Mouse (Mus musculus) lung, embryonic 15.5 days (tissue): ENCODE measurements around the gene Dock3. TPM values are rescaled to one million over a fixed set of nuclear protein-coding genes. Genes with fewer than 3 reads are reported as not detected.
A peak's percentile ranks its signal among the peaks of the same experiment; 100 is the strongest.

Experiments
- ATAC-seq: fragments of 200-750 bp; cut with Nextera tagmentation; 2 replicates; pipeline ENCODE4 v1.8.0; 2017; ENCODE audit warnings: moderate number of reproducible peaks, borderline replicate concordance; ENCODE audit not compliant: low FRiP score, low TSS enrichment; ENCODE audit errors: extremely low read depth
- H3K27ac ChIP-seq: fragments of 300-500 bp; sonication (generic); 2 replicates; pipeline ENCODE4 v1.5.1; 2015; ENCODE audit warnings: moderate library complexity, mild to moderate bottlenecking, inconsistent platforms
- H3K27me3 ChIP-seq: fragments of 300-500 bp; sonication (generic); 2 replicates; pipeline ENCODE4 v1.6.1; 2015; ENCODE audit warnings: inconsistent platforms
- H3K36me3 ChIP-seq: fragments of 300-500 bp; sonication (generic); 2 replicates; pipeline ENCODE4 v1.6.1; 2015; ENCODE audit warnings: inconsistent platforms
- H3K4me1 ChIP-seq: fragments of 300-500 bp; sonication (generic); 2 replicates; pipeline ENCODE4 v1.6.1; 2015; ENCODE audit warnings: inconsistent platforms
- H3K4me2 ChIP-seq: fragments of 300-500 bp; sonication (generic); 2 replicates; pipeline ENCODE4 v1.6.1; 2015; ENCODE audit warnings: inconsistent platforms, mild to moderate bottlenecking, moderate library complexity
- H3K4me3 ChIP-seq: fragments of 300-500 bp; sonication (generic); 2 replicates; pipeline ENCODE4 v1.5.1; 2015; ENCODE audit warnings: mild to moderate bottlenecking, inconsistent platforms
- H3K9ac ChIP-seq: fragments of 300-500 bp; sonication (generic); 2 replicates; pipeline ENCODE4 v1.6.1; 2015; ENCODE audit warnings: inconsistent platforms
- H3K9me3 ChIP-seq: fragments of 300-500 bp; sonication (generic); 2 replicates; pipeline ENCODE4 v1.6.1; 2016; ENCODE audit warnings: inconsistent platforms
- WGBS: fragments of 180-500 bp; shearing (Covaris S2); methylation state at CpG from one replicate; pipeline ENCODE4 v1.1.7; 2015; 5-methylcytosine and 5-hydroxymethylcytosine counted together
- polyA plus RNA-seq: library from polyadenylated mRNA; unstranded; fragments of >200 nt; fragmentation: Nextera tagmentation; extraction: Ambion mirVana; gene quantifications from 2 replicates; pipeline ENCODE4 v1.2.1, GENCODE M21; 2015

The Dock3 gene
- polyA plus RNA-seq, 1 experiment from 2014 or later, result 0.27 TPM

DNA sequence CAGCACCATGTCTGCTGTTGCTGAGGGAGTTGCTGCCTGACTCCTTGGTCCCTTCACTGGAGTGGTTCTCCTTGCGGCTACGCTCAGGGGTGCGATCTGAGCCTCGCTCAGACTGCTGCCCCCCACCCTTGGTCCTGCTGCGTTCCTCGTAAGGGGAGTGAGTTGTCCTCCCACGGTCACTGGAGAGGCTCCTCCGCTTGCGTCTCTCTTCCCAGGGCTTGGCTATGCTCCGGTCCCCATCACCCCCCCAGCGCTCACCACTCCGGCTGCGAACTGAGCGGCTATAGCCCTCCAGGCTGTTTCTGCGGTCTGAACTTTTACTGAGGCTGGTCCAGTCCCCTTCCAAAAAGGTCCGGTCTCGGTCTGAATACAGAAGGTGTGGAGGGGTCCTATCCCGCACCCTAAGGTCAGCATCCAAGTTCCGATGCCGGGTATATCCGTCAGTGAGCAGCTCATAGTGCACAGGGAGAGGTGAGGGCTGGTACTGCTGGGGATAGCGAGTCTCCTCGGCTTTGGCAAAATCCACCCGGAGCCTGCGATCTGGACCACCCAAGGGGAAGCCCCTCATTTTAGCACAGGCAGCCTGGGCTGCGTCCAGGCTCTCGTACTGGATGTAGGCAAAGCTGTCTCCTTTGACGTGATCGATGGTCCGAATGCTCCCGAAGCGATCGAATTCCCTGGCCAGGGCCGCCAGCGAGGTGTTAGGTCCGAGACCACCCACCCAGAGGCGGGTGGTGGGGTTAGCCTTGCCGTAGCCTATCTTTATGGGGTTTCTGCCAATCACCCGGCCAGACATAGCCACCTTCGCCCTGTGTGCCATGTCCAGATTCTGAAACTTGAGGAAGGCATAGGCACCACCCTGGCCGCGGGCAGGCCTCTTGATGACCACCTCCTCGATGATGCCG is 346.5 kb downstream of the Dock3 start:
- no peak for ATAC-seq
- H3K9me3 ChIP-seq, result no peaks in the 10 kb centered on the region
- H3K9ac ChIP-seq, result peak overlapping the region; percentile 87
- H3K36me3 ChIP-seq, result peaks cover 51% of the 10 kb centered on the region
- peak overlapping the region; percentile 95 for H3K4me2 ChIP-seq
- no peaks in the 10 kb centered on the region for H3K27me3 ChIP-seq
- H3K27ac ChIP-seq, result no peak overlapping the region
- peak overlapping the region; percentile 77 for H3K4me3 ChIP-seq
- H3K4me1 ChIP-seq, result peaks cover 58% of the 10 kb centered on the region
- WGBS, result 6% methylated on average over 44 of the region's 44 CpGs

DNA sequence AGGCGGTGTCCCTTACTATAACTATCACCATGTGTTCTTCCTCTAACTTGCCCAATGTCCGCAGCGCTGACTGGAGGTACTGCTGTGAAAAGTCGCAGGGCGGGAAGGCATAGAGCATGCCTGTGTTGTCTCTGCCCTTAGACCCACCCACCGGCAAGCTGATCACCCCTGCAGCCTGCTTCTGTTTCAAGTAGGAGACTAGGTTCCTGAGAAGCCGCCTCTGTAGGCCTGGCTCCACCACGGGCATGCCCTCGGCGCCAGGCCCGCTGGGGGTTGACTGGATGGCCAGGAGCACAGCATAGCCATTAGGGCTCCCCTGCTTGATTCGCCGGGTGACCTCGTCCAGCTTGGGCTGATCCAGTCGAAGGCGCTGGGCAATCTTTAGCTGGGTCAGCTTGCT is 347.4 kb downstream of the Dock3 start:
- Histone ChIP-seq H3K4me1 (peaks cover 49% of the 10 kb centered on the region), H3K9me3 (no peaks in the 10 kb centered on the region), H3K9ac (peak overlapping the region; percentile 87; the same call in 1 of the 2 replicates), H3K27me3 (no peaks in the 10 kb centered on the region), H3K4me2 (peak overlapping the region; percentile 95), H3K27ac (no peak overlapping the region), H3K4me3 (peak overlapping the region; percentile 77), H3K36me3 (peaks cover 48% of the 10 kb centered on the region)
- ATAC-seq, result no peak
- WGBS, result 15% methylated on average over 16 of the region's 16 CpGs

DNA sequence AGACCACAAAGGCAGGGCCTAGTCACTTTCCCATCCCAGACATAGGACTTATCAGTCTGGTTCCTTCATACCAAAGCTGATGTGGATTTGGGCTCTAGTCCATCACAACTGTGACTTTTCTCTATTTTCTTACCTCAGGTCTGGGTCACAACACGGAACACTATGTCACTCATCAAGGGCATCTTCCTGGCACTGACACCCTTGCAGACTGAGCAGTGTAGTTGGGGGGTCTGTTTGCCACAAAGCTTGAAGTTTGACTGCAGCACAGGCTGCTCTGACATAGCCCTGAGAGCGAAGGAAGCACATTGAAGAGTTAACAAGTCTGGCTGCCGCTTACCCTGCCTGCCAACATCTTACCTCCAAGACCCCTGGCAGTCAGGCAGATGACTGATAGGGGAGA is 348.6 kb downstream of the Dock3 start:
- peak overlapping the region; percentile 95; the same call in 1 of the 2 replicates for H3K4me2 ChIP-seq
- H3K9ac ChIP-seq, result no peak overlapping the region
- H3K4me3 ChIP-seq, result no peak overlapping the region
- peaks cover 41% of the 10 kb centered on the region for H3K4me1 ChIP-seq
- no peak overlapping the region for H3K27ac ChIP-seq
- H3K36me3 ChIP-seq, result peaks cover 45% of the 10 kb centered on the region
- WGBS, result 67% methylated on average over 3 of the region's 3 CpGs
- no peaks in the 10 kb centered on the region for H3K9me3 ChIP-seq
- no peaks in the 10 kb centered on the region for H3K27me3 ChIP-seq
- ATAC-seq, result no peak

DNA sequence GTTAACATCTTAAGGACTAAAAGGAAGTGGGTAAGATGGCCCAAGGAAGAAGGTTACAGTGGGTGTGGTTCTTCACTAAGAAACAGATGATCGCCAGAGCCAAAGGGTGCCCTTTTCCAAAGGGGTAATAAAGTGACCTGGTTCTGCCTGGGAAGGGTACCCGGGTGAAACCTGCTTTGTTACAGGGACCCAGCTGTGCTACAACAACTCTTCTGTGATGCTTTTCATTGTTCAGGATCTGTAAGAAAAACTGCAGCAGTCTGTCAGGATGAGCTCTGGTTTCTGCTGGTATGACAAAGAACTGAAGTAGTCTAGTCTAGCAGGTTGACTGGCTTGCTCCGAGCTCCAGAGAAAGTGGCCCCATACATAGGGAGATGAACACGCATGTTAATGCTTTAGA is 349.5 kb downstream of the Dock3 start:
- no peaks in the 10 kb centered on the region for H3K27me3 ChIP-seq
- no peak overlapping the region for H3K4me2 ChIP-seq
- peaks cover 32% of the 10 kb centered on the region for H3K4me1 ChIP-seq
- H3K4me3 ChIP-seq, result no peak overlapping the region
- 67% methylated on average over 4 of the region's 4 CpGs for WGBS
- no peaks in the 10 kb centered on the region for H3K9me3 ChIP-seq
- no peak overlapping the region for H3K9ac ChIP-seq
- ATAC-seq, result no peak
- no peak overlapping the region for H3K27ac ChIP-seq
- peaks cover 48% of the 10 kb centered on the region for H3K36me3 ChIP-seq

DNA sequence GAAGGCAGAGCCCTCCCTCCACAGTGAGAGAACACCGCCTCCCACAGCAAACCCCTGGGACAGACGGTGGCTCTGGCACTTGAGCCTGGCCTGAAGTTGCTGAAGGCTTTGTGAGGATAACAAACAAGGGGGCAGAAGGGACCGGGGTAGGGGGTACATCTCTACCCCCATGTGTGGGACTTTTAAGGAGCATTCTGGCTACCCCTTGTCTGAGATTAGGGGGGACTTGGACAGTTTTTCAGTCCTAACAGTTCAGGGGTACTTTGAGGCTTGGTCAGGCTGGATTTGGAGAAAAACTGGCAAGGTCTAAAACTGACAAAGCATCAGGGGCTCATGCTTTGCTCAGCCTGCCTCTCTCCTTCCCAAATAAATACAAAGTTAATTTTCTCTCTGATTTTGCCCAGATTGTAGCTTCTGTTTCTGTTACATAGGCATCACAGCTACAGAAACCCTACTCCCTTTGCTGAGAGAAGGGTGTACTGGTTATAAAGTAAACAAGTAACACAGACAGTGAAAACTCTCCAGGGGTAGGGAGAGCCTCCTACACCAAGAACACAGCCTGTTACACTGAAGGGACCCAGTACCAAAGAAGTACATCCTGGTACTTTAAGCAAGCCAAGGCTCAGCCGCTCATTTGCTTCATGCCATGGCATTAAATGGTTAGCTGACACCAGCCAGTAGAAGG is 350.5 kb downstream of the Dock3 start:
- H3K9ac ChIP-seq, result no peak overlapping the region
- peaks cover 56% of the 10 kb centered on the region for H3K36me3 ChIP-seq
- no peak for ATAC-seq
- H3K4me3 ChIP-seq, result no peak overlapping the region
- H3K27me3 ChIP-seq, result no peaks in the 10 kb centered on the region
- H3K27ac ChIP-seq, result no peak overlapping the region
- H3K9me3 ChIP-seq, result no peaks in the 10 kb centered on the region
- WGBS, result 54% methylated on average over 4 of the region's 4 CpGs
- H3K4me1 ChIP-seq, result peaks cover 32% of the 10 kb centered on the region
- no peak overlapping the region for H3K4me2 ChIP-seq

DNA sequence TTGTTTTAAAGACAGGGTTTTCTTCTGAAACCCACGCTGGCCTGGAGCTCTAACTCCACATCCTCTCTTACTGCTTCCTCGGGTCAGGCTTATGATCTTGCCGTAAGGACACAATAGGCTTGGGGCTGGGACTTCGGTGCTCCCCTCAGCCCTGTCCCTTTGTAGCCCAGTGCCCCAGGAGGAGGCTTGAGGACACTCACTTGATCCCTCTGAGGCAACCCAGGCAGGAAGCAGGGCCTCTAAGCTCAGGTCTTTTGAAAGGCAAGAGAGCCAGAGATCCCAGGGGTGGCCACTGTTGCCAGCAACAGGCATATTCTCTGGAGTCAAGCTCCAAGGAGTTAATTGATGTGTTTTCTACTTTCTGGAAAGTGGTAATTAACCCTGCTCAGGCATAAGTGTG is 352.2 kb downstream of the Dock3 start:
- Histone ChIP-seq H3K36me3 (peaks cover 73% of the 10 kb centered on the region), H3K4me2 (no peak overlapping the region), H3K27ac (no peak overlapping the region), H3K4me3 (no peak overlapping the region), H3K4me1 (peaks cover 17% of the 10 kb centered on the region), H3K27me3 (no peaks in the 10 kb centered on the region), H3K9me3 (no peaks in the 10 kb centered on the region), H3K9ac (no peak overlapping the region)
- WGBS, result 78% methylated on average over 4 of the region's 4 CpGs
- ATAC-seq, result no peak

DNA sequence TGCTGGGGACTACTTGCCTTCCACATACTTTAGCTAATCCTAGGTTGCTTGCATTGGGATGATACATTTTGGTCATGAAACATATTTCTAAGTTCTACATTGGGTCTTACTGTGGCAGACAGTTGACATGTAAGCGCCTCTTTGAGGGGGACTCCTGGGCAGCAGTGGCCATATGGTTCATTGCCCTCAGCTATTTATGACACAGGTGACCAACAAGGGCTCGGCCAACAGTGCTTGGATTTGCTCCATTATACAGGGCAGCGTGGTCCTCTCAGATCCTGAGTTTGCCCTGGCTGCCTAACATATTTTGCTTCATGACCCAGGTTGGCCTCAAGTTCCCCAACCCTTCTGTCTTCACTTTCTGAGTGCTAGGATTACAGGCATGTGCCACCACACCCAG is 355.0 kb downstream of the Dock3 start:
- Histone ChIP-seq H3K27ac (no peak overlapping the region), H3K9me3 (no peaks in the 10 kb centered on the region), H3K4me1 (no peaks in the 10 kb centered on the region), H3K4me2 (no peak overlapping the region), H3K9ac (no peak overlapping the region), H3K27me3 (no peaks in the 10 kb centered on the region), H3K36me3 (peaks cover 72% of the 10 kb centered on the region), H3K4me3 (no peak overlapping the region)
- no peak for ATAC-seq
- WGBS, result 88% methylated on average over 3 of the region's 3 CpGs

DNA sequence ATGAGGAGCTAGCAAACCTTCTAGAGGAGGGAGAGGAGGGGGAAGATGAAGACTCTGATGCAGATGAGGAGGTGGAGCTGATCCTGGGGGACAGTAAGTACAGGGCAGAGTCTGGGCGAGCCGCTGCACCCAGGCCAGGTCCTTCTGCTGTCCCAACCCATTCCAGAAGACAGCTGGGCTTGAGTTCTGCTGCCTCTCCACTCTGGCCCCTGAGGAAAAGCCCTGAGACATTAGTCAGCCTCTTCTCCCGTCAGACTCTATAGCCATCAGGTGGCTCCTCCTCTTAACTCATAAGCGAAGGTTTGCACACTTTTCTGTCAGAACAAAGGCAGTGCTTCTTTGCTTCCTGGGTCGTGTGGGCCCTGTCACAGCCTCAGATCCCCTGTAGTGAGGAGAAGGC is 357.5 kb downstream of the Dock3 start:
- Histone ChIP-seq H3K27me3 (no peaks in the 10 kb centered on the region), H3K4me3 (no peak overlapping the region), H3K27ac (no peak overlapping the region), H3K9me3 (no peaks in the 10 kb centered on the region), H3K36me3 (peaks cover 66% of the 10 kb centered on the region), H3K9ac (no peak overlapping the region), H3K4me2 (no peak overlapping the region), H3K4me1 (no peaks in the 10 kb centered on the region)
- 79% methylated on average over 5 of the region's 5 CpGs for WGBS
- ATAC-seq, result no peak

DNA sequence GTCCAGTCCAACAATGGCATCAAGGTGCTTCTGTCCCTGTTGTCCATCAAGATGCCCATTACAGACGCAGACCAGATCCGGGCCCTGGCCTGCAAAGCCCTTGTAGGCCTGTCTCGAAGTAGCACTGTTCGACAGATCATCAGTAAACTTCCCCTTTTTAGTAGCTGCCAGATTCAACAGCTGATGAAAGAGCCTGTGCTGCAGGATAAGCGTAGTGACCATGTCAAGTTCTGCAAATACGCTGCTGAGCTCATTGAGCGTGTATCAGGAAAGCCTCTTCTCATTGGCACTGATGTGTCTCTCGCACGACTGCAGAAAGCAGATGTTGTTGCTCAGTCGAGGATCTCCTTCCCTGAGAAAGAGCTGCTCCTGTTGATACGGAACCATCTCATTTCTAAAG is 373.7 kb downstream of the Dock3 start:
- WGBS, result 88% methylated on average over 11 of the region's 11 CpGs
- Histone ChIP-seq H3K4me3 (no peak overlapping the region), H3K4me1 (no peaks in the 10 kb centered on the region), H3K27ac (no peak overlapping the region), H3K9ac (no peak overlapping the region), H3K4me2 (no peak overlapping the region), H3K36me3 (peaks cover 76% of the 10 kb centered on the region), H3K27me3 (no peaks in the 10 kb centered on the region), H3K9me3 (no peaks in the 10 kb centered on the region)
- ATAC-seq, result no peak

DNA sequence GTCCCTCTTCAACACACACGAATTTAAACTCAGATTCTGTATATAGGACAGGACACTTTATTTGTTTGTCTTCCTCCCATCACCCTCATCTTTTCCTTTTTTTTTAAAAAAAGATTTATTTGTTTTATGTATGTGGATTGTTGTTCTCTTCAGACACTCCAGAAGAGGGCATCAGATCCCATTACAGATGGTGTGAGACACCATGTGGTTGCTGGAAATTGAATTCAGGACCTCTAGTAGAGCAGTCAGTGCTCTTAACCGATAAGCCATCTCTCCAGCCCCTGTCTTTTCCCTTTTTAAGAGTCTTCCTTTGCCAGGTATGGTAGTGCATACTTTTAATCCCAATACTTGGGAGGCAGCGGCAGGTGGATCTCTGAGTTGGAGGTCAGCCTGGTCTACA is 375.0 kb downstream of the Dock3 start:
- H3K27ac ChIP-seq, result no peak overlapping the region
- no peaks in the 10 kb centered on the region for H3K4me1 ChIP-seq
- WGBS, result 77% methylated on average over 3 of the region's 3 CpGs
- H3K9ac ChIP-seq, result no peak overlapping the region
- peaks cover 74% of the 10 kb centered on the region for H3K36me3 ChIP-seq
- H3K4me3 ChIP-seq, result no peak overlapping the region
- ATAC-seq, result no peak
- no peaks in the 10 kb centered on the region for H3K9me3 ChIP-seq
- H3K27me3 ChIP-seq, result no peaks in the 10 kb centered on the region
- no peak overlapping the region for H3K4me2 ChIP-seq
